Mouse (Mus musculus) right cerebral cortex, postnatal 36 days (tissue): ENCODE data around the gene Fars2.
A peak's percentile ranks its signal among the peaks of the same experiment; 100 is the strongest.

Source experiments
- DNase-seq, 2 experiments: peaks; one replicate each; pipeline ENCODE4 v3.0.0; 2022; ENCODE audit warnings: low spot score in 2 of 2, mixed read lengths in 1 of 2

The Fars2 gene

DNA sequence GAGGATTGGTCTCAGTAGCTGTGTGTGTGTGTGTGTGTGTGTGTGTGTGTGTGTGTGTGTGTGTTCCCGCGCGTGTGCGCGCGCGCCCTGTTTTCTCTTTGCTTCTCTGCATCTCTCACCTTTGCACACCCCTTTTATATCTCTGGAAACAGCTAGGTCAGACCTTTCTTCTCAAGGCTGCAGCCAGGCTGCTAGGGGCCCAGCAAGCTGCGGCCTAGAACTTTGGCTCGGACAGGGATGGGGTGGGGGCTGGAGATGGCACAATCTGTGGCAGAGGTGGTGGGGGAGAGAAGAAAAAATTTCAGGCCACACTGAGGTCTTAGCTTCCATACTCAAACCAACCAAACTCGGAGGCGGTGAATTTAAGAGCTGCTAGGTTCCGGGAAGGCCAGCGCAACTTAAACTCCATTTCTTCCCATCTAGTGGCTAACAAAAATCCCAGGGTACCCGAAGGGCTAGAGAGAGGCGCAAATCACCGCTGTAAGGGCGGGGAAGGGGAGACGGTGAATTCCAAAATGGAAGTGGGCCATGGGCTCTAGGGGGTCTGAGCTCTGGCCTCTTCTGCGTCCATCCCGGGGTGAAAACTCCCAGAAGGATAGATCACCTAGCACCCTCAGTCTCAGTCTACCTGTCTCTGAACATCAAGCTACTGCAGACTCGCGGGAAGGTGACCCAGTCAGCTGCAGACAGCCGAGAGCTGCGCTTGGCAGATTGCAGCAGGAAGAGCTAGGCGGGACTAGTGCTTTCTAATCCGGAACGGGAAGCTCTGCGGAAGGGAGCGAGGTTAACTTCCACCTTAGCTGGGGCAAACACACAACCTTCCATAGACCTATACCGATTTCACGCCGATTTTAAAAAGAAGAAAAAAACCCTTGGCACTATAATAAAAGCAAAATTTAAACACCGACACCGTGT lies 614.1 kb downstream of the Fars2 start:
- no peak for DNase-seq

DNA sequence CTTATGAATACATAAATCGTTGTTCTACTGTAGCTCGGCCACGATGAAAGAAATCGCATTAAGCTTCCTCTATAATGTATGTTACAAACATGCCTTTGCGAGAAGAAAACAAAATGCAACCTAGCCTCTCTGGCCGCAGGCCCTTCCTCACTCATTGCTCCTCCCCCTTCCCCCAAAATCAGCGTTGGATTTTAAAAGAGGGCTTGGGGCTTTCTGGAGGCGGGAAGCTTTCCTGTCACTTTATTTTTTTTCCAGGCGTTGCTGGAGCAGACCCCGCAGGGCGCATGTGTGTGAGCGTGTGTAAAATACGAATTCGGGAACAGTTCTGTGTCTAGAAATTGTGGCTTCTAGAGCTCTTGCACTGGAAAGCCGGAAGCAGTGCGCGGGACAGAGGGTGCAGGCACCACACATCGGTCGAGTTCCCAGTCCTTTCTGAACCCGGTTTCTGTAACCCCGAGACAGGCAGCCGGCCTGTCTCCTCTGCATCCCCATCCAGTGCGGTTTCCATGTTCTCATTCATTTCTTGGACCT lies 614.8 kb downstream of the Fars2 start:
- DNase-seq: peak in 1 of 2 experiments; percentile 23

GRCm38 (mm10) chr13:36732891-36733490 lies 615.8 kb downstream of the Fars2 start:
- DNase-seq: no peak

- no peak for DNase-seq
Measured at GRCm38 (mm10) chr13:36733566-36733965, 616.4 kb downstream of the Fars2 start.

DNA sequence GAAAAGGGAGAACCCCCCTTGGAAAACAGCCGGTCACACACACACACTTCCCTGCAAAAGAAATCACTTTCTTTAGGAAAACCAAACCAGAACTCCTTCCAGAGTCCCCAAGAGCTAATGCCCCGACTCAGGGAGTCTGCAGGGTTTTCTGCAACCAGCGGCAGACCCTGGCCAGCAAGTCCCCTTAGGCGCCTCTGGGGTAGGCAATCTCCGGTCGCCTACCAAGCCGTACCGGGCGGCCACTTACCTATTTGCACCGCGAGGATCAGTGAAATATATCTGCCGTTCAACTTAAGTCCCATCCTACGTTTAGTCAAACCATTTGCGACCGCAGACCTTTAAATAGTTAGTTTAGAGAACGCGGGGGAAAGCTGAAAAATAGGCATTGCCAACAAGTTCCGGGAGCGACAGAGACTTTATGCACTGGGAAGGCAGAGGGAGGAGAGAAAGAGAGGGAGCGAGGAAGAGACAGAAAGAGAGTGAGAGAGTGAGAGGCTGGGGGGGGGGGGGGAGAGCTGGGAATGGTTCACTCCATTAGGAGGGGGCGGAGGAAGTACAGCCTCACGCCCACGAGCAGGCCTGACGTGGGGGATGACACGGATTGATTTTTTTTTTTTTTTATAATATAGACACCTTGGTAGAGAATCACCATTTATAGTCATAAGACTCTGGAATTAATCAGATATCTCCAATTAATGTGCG lies 616.9 kb downstream of the Fars2 start:
- peak; percentile 26 to 36 for DNase-seq

DNA sequence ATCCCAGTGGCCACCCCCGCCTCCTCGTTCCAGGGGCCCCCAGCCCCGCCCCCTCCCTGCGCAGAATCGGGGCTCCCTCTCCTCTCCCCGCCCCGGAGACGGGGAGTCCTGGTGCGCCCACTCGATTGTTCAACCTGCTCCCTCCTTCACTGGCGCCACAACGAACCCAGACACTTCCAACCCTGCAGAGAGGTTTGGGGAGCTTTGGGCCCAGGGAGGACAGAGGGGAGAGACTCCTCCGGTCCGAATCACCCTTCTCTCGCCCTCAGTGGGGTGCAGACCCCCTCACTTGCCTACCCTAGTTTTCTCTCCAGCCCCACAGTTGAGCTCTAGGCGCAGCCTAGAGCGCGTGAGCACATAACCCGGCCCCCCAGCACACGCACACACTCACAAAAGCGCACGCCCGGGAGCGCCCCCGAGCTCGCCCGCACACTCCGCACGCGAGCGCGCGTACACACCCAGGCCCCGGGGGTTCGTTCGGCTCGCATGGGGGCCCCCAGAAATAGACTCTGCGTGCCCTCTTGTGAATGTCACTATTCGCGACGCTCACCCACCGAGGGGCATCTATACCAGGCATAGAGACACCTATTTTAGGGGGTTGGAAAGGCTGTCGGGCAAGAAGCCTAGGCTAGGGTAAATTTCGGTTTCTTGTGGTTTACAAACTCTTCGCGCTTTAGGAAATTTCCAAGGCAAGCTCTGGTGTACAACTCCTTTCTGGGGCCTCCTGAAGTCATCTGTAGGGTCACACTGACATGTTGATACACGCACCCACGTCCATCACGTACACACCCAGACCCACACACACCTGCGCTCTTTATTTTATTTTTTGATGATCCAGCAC lies 617.7 kb downstream of the Fars2 start, which contains the start of gene Nrn1:
TSS of gene Nrn1 (minus strand) at position 401 of the 841 bp plus-strand sequence.
- peak; percentile 44 to 52 for DNase-seq

DNA sequence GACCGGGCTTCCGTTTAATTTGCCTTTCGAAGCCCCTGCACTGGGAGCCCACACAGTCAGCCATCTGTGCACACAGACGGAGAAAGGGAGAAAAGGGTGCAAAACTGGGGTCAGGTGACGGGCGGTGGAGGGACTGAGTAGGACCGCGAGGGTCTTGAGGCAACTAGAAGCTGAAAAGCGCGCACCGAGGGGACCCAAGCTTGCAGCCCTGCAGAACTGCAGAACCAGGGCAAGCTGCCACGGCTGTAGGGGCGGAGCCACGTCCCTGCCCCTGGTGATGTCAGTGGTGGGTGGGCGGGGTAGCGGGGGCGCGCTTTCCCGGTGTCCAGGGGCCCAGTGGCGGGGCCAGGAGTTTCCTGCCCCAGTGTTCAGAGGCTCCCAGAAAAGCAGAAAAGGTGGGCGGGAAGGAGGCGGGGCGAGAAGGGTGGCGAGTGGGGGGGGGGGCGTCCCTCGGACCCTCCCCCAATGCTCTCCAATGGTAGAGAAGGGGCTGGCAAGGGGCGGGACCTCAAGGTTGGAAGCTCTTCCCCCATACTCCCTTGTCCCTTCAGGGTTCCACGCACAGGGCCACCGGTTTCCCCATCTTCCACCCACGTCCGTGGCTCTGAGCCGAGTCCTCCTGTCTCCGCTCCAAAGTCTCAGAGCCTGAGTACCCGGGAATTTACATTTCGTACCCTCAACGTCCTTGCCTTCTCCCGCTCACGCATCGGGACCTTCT lies 618.8 kb downstream of the Fars2 start:
- peak; percentile 54 to 67 for DNase-seq

DNA sequence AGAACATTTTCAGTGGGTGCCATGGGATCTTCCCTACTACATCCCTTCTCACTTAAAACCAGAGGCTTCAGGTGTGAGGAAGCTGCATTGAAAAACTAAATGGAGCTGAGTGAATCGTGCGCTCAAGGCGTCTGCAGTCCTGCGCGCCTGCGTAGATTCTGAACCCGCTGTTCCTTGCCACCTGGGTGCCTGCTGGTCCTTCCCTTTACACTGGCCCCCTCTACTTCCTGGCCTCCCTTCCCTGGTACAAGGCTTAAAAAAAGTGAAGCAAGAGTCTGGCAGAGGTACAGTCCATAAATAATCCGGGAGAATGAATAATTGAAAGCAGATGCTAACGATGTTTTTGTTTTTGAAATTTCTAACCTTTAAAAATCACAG lies 619.4 kb downstream of the Fars2 start:
- DNase-seq: peak in 1 of 2 experiments; percentile 19

DNA sequence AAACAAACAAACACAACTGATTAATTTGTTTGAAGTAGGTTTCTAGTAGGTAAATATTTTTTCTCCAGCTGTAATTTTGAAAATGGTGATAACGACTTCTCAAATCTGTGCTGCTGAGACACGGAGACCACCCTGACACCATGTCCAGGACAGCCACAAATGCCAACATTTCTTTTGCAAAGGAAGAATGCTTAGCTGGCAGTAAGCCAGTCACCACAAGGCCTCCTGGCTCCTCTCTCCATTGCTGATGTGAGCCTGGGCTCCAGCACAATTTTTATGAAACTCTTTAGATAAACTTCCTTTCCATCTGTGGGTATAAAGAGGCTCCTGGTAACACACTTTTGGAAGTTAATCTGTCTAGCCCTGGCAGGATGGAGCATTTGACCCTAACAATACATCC lies 632.8 kb downstream of the Fars2 start:
- no peak for DNase-seq

- DNase-seq: no peak
Measured at GRCm38 (mm10) chr13:36751861-36752260, 634.6 kb downstream of the Fars2 start.

- DNase-seq: no peak
Measured at GRCm38 (mm10) chr13:36766801-36767200, 649.6 kb downstream of the Fars2 start.
